Mouse (Mus musculus) gastrocnemius, adult 8-10 months (tissue): Measurements from ENCODE around the gene Tmem50a. TPM values are rescaled to one million over a fixed set of nuclear protein-coding genes. Genes with fewer than 3 reads are reported as not detected.

ENCODE experiments used
- DNase-seq, 2 experiments: peaks; one replicate each; pipeline ENCODE4 v3.0.0; 2022; ENCODE audit warnings: low spot score in 2 of 2
- total RNA-seq, 4 experiments: library from RNA; stranded (reverse); gene quantifications; 2 replicates each; pipeline ENCODE4 v1.2.4; 2022

Gene Tmem50a
- total RNA-seq: 10 to 100 TPM; 26.4 to 33.9 (median 31.7) TPM

DNA sequence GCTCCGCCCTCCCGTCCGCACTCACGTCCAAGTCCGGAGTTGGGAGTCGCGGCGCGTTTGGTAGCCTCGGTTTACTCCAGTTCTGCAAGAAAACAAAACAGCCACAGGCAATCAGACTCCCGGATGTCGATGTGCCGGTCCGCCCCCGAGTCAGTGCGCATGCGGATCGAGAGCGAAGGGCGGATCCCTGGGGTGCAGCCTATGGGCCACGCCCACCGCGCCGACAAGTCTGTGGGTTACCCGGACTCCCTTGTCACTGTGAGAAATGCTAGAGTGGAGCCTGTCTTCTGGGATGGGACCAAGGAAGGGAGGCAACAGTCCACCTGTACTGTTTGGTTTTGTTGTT is at the start of gene Tmem50a:
Tmem50a (minus strand) TSS at position 161 of the 346 bp plus-strand sequence.
- peak; percentile 88 to 92 for DNase-seq

GRCm38 (mm10) chr4:134963021-134963776 is 48.4 kb upstream of the Tmem50a start:
- DNase-seq: no peak

- peak; percentile 37 to 50 for DNase-seq
Measured at GRCm38 (mm10) chr4:134956328-134956727, 41.5 kb upstream of the Tmem50a start.

DNA sequence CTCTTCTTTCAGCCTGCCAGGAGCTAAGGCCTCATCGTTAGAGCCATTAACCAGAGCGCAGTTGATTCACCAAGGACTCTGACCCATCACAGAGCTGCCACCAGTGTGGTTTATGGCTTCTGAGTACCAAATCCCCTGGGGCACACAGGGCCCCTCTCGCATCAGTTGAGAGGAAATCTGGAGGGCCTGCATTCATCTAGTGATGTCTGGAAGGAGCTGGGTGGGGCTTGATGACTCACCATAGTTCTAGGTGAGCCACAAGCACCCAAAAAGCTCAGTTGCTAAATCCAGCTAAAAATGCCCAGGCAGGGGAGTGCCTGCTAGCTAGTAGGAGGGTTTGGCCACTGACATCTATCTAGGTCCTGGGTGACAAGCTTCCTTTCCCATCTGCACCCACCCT is 41.0 kb upstream of the Tmem50a start:
- DNase-seq: no peak

DNA sequence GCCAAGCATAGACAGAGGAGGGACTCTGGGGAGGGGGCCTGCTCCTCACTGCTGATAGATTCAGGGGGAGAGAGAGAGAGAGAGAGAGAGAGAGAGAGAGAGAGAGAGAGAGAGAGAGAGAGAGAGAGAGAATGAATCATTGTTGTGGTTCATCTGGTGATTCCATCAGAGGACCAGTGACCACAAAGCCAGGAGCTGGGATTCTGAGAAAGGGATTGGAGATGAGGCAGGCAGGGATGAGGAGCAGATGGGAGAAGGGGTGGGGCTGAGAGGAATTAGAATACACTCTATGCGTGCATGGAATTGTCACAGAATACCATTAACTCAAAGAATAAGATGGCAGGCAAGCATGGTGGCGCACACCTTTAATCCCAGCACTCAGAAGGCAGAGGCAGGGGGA is 40.4 kb upstream of the Tmem50a start:
- no peak for DNase-seq

GRCm38 (mm10) chr4:134954461-134954860 is 39.6 kb upstream of the Tmem50a start:
- no peak for DNase-seq

GRCm38 (mm10) chr4:134950518-134951091 is 35.8 kb upstream of the Tmem50a start:
- DNase-seq: no peak

- peak; percentile 42 to 44 for DNase-seq
Measured at GRCm38 (mm10) chr4:134946024-134946744, 31.4 kb upstream of the Tmem50a start.

DNA sequence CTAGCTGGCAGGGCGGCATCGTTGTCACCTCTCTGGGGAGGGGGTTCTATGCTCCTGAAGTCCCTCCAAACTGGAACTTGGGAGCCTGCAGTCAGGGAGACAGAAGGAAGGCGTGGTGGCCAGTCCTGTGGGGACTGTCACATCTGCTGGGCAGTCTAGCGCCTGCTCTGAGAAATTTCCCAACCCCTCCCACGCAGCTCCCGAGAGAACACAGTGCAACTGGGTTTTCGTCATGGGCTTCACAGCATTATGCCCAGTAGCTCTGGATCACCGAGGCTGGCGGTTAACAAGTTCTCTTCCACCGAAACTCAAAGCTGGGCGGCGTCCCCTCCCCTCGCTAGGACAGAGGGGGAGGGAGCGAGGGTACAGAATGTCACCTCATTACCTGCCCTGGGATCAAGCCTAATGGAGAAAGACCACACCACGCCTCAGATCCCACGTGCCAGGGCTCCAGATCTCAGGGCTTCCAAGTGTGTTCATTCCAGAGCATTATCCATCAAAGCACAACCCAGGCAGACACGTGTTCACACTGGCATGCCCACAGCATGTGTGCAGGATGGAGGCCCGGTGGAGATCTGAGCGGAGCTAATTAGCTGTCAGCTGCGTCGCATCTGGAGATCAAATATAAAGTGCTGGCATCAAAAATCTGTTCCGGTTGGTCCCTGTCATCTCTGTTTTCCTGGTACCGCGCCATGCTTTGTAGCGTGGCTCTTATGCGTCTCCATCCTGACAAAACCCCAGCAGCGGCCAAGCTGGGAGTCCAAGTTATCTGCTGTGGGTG is 29.1 kb upstream of the Tmem50a start:
- DNase-seq: no peak

- DNase-seq: no peak
Measured at GRCm38 (mm10) chr4:134939900-134940299, 25.1 kb upstream of the Tmem50a start.

DNA sequence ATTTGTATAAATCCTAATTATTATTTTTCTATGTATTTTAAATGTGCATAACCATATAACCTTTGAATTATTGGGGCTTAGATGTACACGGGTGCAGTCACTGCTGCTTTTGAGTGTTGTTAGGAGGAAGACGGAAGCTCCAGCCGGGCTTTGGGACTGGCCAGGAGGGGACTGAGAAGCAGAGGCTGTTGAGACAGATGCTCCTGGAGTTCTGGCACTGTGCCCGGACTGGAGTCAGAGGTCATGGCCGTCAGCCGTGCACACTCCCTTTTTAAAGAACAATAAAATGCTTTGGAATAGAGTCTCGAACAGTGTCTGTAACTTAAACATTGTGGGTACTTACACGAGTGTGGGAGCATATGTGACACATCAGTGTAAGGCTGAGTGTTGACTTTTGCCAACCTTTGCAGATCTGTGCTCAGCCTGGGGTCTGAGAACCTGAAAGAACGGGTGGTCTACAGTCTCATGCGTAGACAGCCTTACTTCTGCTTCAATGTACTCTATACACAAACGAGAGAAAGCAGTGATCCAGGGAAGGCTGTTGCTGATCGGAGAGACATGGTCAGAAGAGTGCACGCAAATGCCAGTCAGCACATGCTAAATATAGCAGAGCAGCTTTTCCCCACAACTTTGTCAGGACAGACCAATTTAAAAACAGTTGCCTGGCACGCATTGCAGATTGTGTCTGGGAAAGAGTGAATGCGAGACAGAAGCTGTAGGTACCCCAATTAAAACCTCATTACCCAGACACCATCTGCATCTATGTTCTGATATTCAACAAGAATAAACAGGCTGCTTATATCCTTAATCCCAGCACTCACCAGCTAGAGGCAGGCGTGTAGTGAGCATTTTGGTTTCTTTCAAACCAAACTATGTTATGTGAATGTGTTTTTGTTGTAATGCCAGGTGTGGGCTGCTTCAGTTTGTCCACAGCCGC is 22.7 kb upstream of the Tmem50a start:
- no peak for DNase-seq

- peak; percentile 88 to 94 for DNase-seq
Measured at GRCm38 (mm10) chr4:134930684-134931481, 16.1 kb upstream of the Tmem50a start, which contains the start of gene Syf2. TSS of gene Syf2 (plus strand) at chr4:134930898.

- DNase-seq: no peak
Measured at GRCm38 (mm10) chr4:134930190-134930589, 15.4 kb upstream of the Tmem50a start.

- DNase-seq: no peak
Measured at GRCm38 (mm10) chr4:134929536-134929935, 14.7 kb upstream of the Tmem50a start.

- DNase-seq: no peak
Measured at GRCm38 (mm10) chr4:134928464-134928836, 13.6 kb upstream of the Tmem50a start.

GRCm38 (mm10) chr4:134927815-134928463 is 13.1 kb upstream of the Tmem50a start:
- no peak for DNase-seq

DNA sequence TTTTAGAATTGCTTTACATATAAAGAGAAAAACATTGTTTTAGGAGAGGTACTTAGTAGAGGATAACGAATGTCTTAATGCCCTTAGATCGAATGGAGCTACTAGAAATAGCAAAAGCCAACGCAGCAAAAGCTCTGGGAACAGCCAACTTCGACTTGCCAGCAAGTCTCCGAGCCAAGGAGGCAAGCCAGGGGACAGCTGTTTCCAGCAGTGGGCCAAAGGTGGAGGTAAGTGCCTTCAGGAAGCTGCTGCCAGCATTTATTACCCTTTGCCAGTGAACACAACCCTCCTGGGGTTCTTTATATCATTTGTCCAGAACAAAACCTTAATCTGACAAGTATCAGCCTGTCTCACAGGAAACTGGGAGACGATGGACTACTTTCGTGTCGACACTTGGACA is 10.4 kb upstream of the Tmem50a start:
- peak; percentile 53 to 72 for DNase-seq

GRCm38 (mm10) chr4:134924019-134924741 is 9.4 kb upstream of the Tmem50a start:
- DNase-seq: peak; percentile 47 to 72
